Mouse (Mus musculus): Measurements from ENCODE around the gene Acot13.

DNA sequence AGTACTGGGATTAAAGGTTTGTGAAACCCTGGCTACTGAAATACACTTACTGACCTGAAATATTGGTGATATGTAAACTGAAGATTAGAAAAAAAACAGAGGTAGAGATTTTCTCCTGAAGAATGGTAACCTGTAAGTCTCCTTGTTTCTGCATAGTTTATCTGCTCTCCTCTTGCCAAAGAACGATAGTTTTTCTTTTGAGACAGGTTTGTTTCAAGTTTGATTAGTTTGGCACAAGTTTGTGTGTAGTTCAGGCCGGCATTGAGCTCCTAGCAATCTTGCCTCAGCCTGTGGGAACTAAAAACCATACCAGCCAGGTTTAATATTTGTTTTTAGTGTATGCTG is 1.4 kb upstream of the Acot13 start:
- TF ChIP-seq POLR2A (IDR thresholded peaks at IDR 0.05; ENCODE audit: extremely low read depth, insufficient read depth, low read length) (no peak), CTCF (IDR thresholded peaks at IDR 0.05; ENCODE audit: low read depth, low read length) (no peak)
